Mouse (Mus musculus) heart, adult 2 months (tissue): ENCODE results near the gene Enah.

Source experiments
- CTCF ChIP-seq: fragments of 200-600 bp; IDR thresholded peaks from 2 replicates; pipeline ENCODE4 v1.8.1; 2022; ENCODE audit warnings: antibody characterized with exemption, mild to moderate bottlenecking, moderate library complexity
- POLR2A ChIP-seq: fragments of 200-500 bp; IDR thresholded peaks from 2 replicates; pipeline ENCODE4 v1.6.1; 2011; ENCODE audit warnings: mild to moderate bottlenecking, low read depth, low read length, control low read depth; ENCODE audit not compliant: insufficient read depth

DNA sequence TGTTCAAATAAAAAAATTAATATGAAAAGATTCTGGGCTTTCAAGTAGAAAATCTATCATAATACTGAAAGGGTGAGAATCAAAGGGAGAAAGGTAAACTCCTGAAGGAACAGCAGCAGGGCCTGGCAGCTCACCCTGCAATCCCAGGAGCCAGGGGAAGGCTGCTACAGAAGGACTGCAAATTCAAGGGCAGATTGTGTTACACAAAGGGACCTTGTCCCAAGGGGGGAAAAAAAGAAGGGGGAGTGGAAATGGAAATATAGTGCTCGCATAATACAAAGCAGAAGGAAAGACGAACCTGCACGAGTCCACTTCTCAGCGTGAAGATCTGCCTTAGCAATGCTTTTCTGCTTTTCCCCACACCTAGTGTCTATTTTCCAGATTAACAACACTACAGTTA lies 21.1 kb downstream of the Enah start:
- TF ChIP-seq CTCF (no peak), POLR2A (no peak)
